Mouse (Mus musculus) ovary, adult 2 months (tissue): ENCODE data around the gene Csf1. TPM values are rescaled to one million over a fixed set of nuclear protein-coding genes. Genes with fewer than 3 reads are reported as not detected.

Experiments used
- polyA plus RNA-seq: library from polyadenylated mRNA; depleted of rRNA; stranded (reverse); fragments of >200 nt; gene quantifications from 2 replicates; pipeline ENCODE4 v1.2.3, GENCODE M21; 2012; rRNA removed

Gene Csf1
- 21.4 and 23.8 TPM in 2 replicates for polyA plus RNA-seq

DNA sequence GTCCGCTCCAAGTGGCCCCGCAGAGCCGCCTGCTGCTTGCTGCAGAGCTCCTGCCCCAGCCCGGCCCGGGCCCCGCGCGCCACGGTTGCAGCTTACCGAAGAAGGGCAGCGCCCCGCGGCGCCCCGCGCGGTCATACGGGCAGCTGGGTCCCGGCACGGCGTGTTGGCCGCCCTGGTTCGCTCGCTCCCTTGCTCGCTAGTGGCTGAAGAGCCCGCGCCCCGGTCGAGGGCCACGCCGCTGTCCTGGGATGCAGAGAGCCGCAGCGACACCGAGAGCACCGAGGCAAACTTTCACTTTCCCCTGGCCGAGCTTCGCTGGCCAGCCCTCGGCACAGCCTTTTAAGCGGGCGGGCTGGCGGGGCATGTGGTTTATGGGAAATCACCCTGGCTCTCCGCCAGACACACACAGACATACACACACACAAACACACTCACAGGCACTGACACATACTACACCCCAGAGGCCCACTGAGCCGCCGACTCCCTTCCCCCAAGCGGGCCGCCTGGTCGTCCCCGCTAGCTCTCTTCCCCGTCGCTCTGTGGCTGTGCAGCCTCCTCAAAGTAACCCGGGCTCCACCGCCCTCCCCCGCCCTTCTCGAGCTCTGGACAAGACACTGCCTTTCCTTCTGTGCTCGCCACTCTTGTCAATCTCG lies at the start of gene Csf1:
Gene Csf1, minus strand, starts transcription at position 541 of the 653 bp plus-strand sequence.

DNA sequence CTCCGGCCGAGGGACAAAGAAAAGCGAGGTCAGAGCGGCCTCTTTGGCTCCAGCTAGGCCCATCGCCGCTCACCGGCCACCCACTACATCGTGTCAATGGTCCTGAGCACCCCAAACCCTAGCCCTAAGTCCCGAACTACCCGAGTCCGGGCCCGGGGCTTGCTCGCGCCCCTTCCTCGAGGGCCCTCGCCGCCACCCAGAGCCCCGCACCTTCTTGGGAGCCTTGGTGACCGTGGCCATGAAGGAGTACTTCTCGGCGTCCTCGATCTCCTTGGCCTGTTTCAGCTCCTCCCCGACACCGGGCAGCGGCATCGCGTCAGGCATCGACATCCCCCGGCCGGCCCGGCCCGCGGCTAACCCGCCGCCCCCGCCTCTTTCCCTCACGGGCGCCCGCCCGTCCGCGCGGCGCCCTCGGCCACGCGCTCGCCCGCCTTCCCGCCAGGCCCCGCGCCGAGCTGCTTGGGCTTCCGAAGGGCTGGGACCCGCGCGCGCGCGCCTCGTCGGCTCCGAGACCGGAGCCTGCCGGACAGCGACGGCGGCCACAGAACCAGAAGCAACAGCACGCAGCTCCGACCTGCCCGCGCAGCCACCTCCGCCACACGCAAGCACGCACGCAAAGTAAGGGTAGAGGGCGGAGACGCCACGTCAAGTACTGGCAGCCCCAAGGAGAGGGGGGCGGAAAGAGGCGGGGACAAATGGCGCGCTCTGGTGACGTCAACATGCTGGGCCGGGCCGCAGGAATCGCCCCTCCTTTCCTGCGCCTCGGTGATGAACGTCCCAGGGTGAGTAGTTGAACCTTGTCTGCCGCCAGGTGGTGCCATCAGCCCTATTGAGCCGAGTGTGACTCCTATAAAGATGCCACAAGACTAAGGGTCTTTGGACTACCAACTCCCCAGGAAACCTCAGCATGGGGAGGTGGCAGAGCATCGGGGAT lies 64.1 kb downstream of the Csf1 start, which contains the start of gene Ahcyl1:
Gene Ahcyl1, minus strand, starts transcription at position 613 of the 934 bp plus-strand sequence.

Other genes with a start within 250 kb of the Csf1 start
- gene Slc6a17, start 242.5 kb downstream of the Csf1 start, polyA plus RNA-seq: 5.6 and 7.4 TPM in 2 replicates
- not detected in 2 replicates for gene Ubl4b, start 205.4 kb downstream of the Csf1 start, polyA plus RNA-seq
- gene Alx3, start 165.4 kb downstream of the Csf1 start, polyA plus RNA-seq: 0.26 TPM in 1 of 2 replicates, not detected in the other
- gene Gm10961, start 129.1 kb downstream of the Csf1 start, polyA plus RNA-seq: not detected in 2 replicates
- gene Strip1, start 128.8 kb downstream of the Csf1 start, polyA plus RNA-seq: 67.1 and 68.5 TPM in 2 replicates
- gene Ahcyl1, start 63.9 kb downstream of the Csf1 start, polyA plus RNA-seq: 57.1 and 61.5 TPM in 2 replicates
- 0.50 and 0.61 TPM in 2 replicates for gene Eps8l3, start 116.8 kb upstream of the Csf1 start, polyA plus RNA-seq
- 30.9 and 37.0 TPM in 2 replicates for gene Gstm5, start 135.4 kb upstream of the Csf1 start, polyA plus RNA-seq
- 38.2 and 70.6 TPM in 2 replicates for gene Gstm7, start 171.3 kb upstream of the Csf1 start, polyA plus RNA-seq
- 7.2 and 8.0 TPM in 2 replicates for gene Gstm6, start 183.3 kb upstream of the Csf1 start, polyA plus RNA-seq
- gene Gstm3, start 208.8 kb upstream of the Csf1 start, polyA plus RNA-seq: 0.29 and 0.37 TPM in 2 replicates
- gene Gstm2, start 226.0 kb upstream of the Csf1 start, polyA plus RNA-seq: 769 and 813 TPM in 2 replicates